Mouse (Mus musculus) megakaryocyte, embryonic 14.5 days (primary cell): ENCODE results near the gene Xndc1.

Experiments
- FLI1 ChIP-seq: IDR thresholded peaks from 2 replicates; pipeline ENCODE4 v1.6.1; 2012; ENCODE audit warnings: low read length, inconsistent platforms, mixed read lengths
- GATA1 ChIP-seq: IDR thresholded peaks from 3 replicates; pipeline ENCODE4 v1.6.1; 2012; ENCODE audit warnings: mixed read lengths, low read length, inconsistent platforms, borderline replicate concordance

GRCm38 (mm10) chr7:102034904-102035303 is 30.4 kb upstream of the Xndc1 start:
- TF ChIP-seq GATA1 (no peak), FLI1 (no peak)
